9 mouse cellular contexts compared by ENCODE assay signal in genomic region chr10:75882433-75883231, GRCm38 (mm10). TPM values are rescaled to one million over a fixed set of nuclear protein-coding genes. Genes with fewer than 3 reads are reported as not detected.
DNase-seq lines count a peak whose midpoint lies in the region; ATAC-seq and TF ChIP-seq lines count a peak whose summit lies in the region.
"Had no signal": no experiment of that assay in that cellular context is flagged by ENCODE, and none has a peak within 500 bp of the region (broad histone marks: within the 10 kb centered on the region; RNA-seq: fewer than 3 reads in every experiment).

No protein-coding gene starts in this region.

- no peak for TF ChIP-seq EP300 in heart, postnatal 0 days (IDR thresholded peaks at IDR 0.05; ENCODE audit: low read depth)
- no peak for TF ChIP-seq EP300 in heart, adult 2 months (IDR thresholded peaks at IDR 0.05; ENCODE audit: insufficient read depth, low read depth, low read length)

- TF ChIP-seq CTCF in heart, postnatal 0 days (IDR thresholded peaks at IDR 0.05; ENCODE audit: low read depth): no peak
- TF ChIP-seq CTCF in heart, adult 2 months (IDR thresholded peaks at IDR 0.05): no peak

- 21% methylated on average over 15 of the region's 15 CpGs for WGBS in heart, postnatal 0 days
- WGBS in heart, adult 2 months: 28% methylated on average over 15 of the region's 15 CpGs
- WGBS in hindbrain, embryonic 16.5 days: 7% methylated on average over 15 of the region's 15 CpGs
- 5% methylated on average over 15 of the region's 15 CpGs for WGBS in midbrain, embryonic 15.5 days

- DNase-seq in heart, postnatal 0 days (ENCODE audit: low spot score): no peak
- DNase-seq in heart, adult 2 months: no peak
- DNase-seq in embryo, embryonic 11 days: peak; percentile 55
- no peak for DNase-seq in adrenal gland, adult (ENCODE audit: inconsistent age in 2 of 2, low spot score in 1 of 2)
- no peak for DNase-seq in layer of hippocampus, adult 8-10 months (ENCODE audit: low spot score in 2 of 2)

- no peaks in the 10 kb centered on the region for H3K79me2 ChIP-seq in heart, adult 2 months (replicated peaks; ENCODE audit: control insufficient read depth, insufficient read depth, low read length)

- H3K4me3 ChIP-seq in heart, postnatal 0 days (ENCODE audit: low read depth, low read length): 0 out of 2 replicates have a peak overlapping the region, but pooled peaks have one; percentile 6
- no peak overlapping the region for H3K4me3 ChIP-seq in heart, adult 2 months
- H3K4me3 ChIP-seq in hindbrain, embryonic 16.5 days (ENCODE audit: low read length): no peak overlapping the region; the same call in 1 of the 2 replicates
- no peak overlapping the region for H3K4me3 ChIP-seq in midbrain, embryonic 15.5 days

- H3K36me3 ChIP-seq in heart, postnatal 0 days (replicated peaks; ENCODE audit: control insufficient read depth, insufficient read depth, low read length): no peaks in the 10 kb centered on the region
- no peaks in the 10 kb centered on the region for H3K36me3 ChIP-seq in heart, adult 2 months (ENCODE audit: control insufficient read depth, insufficient read depth, low read length)
- no peaks in the 10 kb centered on the region for H3K36me3 ChIP-seq in hindbrain, embryonic 16.5 days (ENCODE audit: control insufficient read depth, insufficient read depth, low read length)
- H3K36me3 ChIP-seq in midbrain, embryonic 15.5 days (replicated peaks): no peaks in the 10 kb centered on the region

- no peak overlapping the region for H3K27ac ChIP-seq in heart, postnatal 0 days (ENCODE audit: low read depth)
- H3K27ac ChIP-seq in heart, adult 2 months: no peak overlapping the region
- H3K27ac ChIP-seq in hindbrain, embryonic 16.5 days (ENCODE audit: low read depth, low read length): no peak overlapping the region
- no peak overlapping the region for H3K27ac ChIP-seq in midbrain, embryonic 15.5 days

- H3K4me2 ChIP-seq in heart, postnatal 0 days (ENCODE audit: low read depth, low read length): peak overlapping the region; percentile 34
- peak overlapping the region; percentile 35 for H3K4me2 ChIP-seq in hindbrain, embryonic 16.5 days (ENCODE audit: low read length)
- H3K4me2 ChIP-seq in midbrain, embryonic 15.5 days: peak overlapping the region; percentile 31; the same call in 1 of the 2 replicates

- H3K9ac ChIP-seq in heart, postnatal 0 days (replicated peaks; ENCODE audit: low read depth, low read length): no peak overlapping the region
- H3K9ac ChIP-seq in heart, adult 2 months (ENCODE audit: low read depth, low read length): no peak overlapping the region
- peak overlapping the region; percentile 38 for H3K9ac ChIP-seq in hindbrain, embryonic 16.5 days (ENCODE audit: low read depth, low read length)
- H3K9ac ChIP-seq in midbrain, embryonic 15.5 days: no peak overlapping the region

- no peak for ATAC-seq in heart, postnatal 0 days (ENCODE audit: insufficient read depth, low read depth)
- 0 out of 2 replicates have a peak, but pooled peaks have one; percentile 31 for ATAC-seq in hindbrain, embryonic 16.5 days
- ATAC-seq in midbrain, embryonic 15.5 days (replicated peaks): no peak
- no peak for ATAC-seq in activated CD4-positive, CD25-positive, alpha-beta regulatory T cell, adult 4 months

- intact Hi-C loops in heart, adult 2 months (cut with DNase I): loop anchor here (1.0 kb wide), 1 partner anchor 69 kb away; no protein-coding TSS in a partner anchor

- no peaks in the 10 kb centered on the region for H3K27me3 ChIP-seq in heart, postnatal 0 days (ENCODE audit: control insufficient read depth, insufficient read depth, low read length)
- no peaks in the 10 kb centered on the region for H3K27me3 ChIP-seq in heart, adult 2 months (ENCODE audit: control insufficient read depth, insufficient read depth, low read length)
- no peaks in the 10 kb centered on the region for H3K27me3 ChIP-seq in hindbrain, embryonic 16.5 days (replicated peaks; ENCODE audit: control insufficient read depth, insufficient read depth, low read length)
- H3K27me3 ChIP-seq in midbrain, embryonic 15.5 days (replicated peaks): no peaks in the 10 kb centered on the region

- H3K4me1 ChIP-seq in heart, postnatal 0 days (ENCODE audit: control insufficient read depth, insufficient read depth): no peaks in the 10 kb centered on the region
- no peaks in the 10 kb centered on the region for H3K4me1 ChIP-seq in heart, adult 2 months (ENCODE audit: control insufficient read depth, insufficient read depth, low read length)
- peaks cover 7% of the 10 kb centered on the region for H3K4me1 ChIP-seq in hindbrain, embryonic 16.5 days (ENCODE audit: control insufficient read depth, insufficient read depth, low read depth, low read length)
- no peaks in the 10 kb centered on the region; the same call in 1 of the 2 replicates for H3K4me1 ChIP-seq in midbrain, embryonic 15.5 days

- TF ChIP-seq POLR2A in heart, adult 2 months (IDR thresholded peaks at IDR 0.05; ENCODE audit: insufficient read depth, low read depth, low read length): no peak

- H3K9me3 ChIP-seq in heart, postnatal 0 days (replicated peaks; ENCODE audit: control insufficient read depth, low read length): no peaks in the 10 kb centered on the region
- no peaks in the 10 kb centered on the region for H3K9me3 ChIP-seq in hindbrain, embryonic 16.5 days (ENCODE audit: control insufficient read depth, low read length)
- no peaks in the 10 kb centered on the region for H3K9me3 ChIP-seq in midbrain, embryonic 15.5 days

RNA-seq across cellular contexts. Expression of gene Derl3, which starts 10.6 kb away (rescaled TPM):
- total RNA-seq in heart, postnatal 0 days (2014; rRNA removed; ENCODE audit: low replicate concordance): not detected in 2 replicates
- polyA plus RNA-seq in heart, postnatal 0 days (2015; fragmentation: Nextera tagmentation; extraction: Ambion mirVana): 0.41 and 1.2 TPM in 2 replicates
- total RNA-seq in heart, adult 2 months (2021): under 1 TPM; 0.50 to 0.65 TPM
- polyA plus RNA-seq in heart, adult 2 months (2012; rRNA removed): 1.0 and 1.3 TPM in 2 replicates
- polyA plus RNA-seq in hindbrain, embryonic 16.5 days (2015; fragmentation: Nextera tagmentation; extraction: Ambion mirVana): 0.64 and 1.9 TPM in 2 replicates
- polyA plus RNA-seq in midbrain, embryonic 15.5 days (2015; fragmentation: Nextera tagmentation; extraction: Ambion mirVana): 2.1 and 2.8 TPM in 2 replicates
- polyA plus RNA-seq in activated CD4-positive, CD25-positive, alpha-beta regulatory T cell, adult 4 months (2017; shearing (Covaris generic)): 1 to 10 TPM in 1 of 2 experiments, under 1 TPM in 1; 0.85 to 2.7 TPM
- total RNA-seq in layer of hippocampus, adult 8-10 months (2022): 1 to 10 TPM; 1.3 to 6.8 (median 4.4) TPM
- total RNA-seq: common myeloid progenitor, adult 5-6 weeks had no signal

RNA-seq across cellular contexts. Expression of gene Mif, which starts 22.6 kb away (rescaled TPM):
- total RNA-seq in heart, postnatal 0 days (2014; rRNA removed; ENCODE audit: low replicate concordance): 1,140 and 1,565 TPM in 2 replicates
- polyA plus RNA-seq in heart, postnatal 0 days (2015; fragmentation: Nextera tagmentation; extraction: Ambion mirVana): 1,324 and 1,428 TPM in 2 replicates
- 100 to 1,000 TPM; 200 to 220 TPM for total RNA-seq in heart, adult 2 months (2021)
- 375 and 556 TPM in 2 replicates for polyA plus RNA-seq in heart, adult 2 months (2012; rRNA removed)
- 1,592 and 1,680 TPM in 2 replicates for polyA plus RNA-seq in hindbrain, embryonic 16.5 days (2015; fragmentation: Nextera tagmentation; extraction: Ambion mirVana)
- 1,455 and 1,508 TPM in 2 replicates for polyA plus RNA-seq in midbrain, embryonic 15.5 days (2015; fragmentation: Nextera tagmentation; extraction: Ambion mirVana)
- polyA plus RNA-seq in activated CD4-positive, CD25-positive, alpha-beta regulatory T cell, adult 4 months (2017; shearing (Covaris generic)): 100 to 1,000 TPM; 464 to 561 TPM
- 100 to 1,000 TPM; 442 to 478 (median 462) TPM for total RNA-seq in layer of hippocampus, adult 8-10 months (2022)

RNA-seq across cellular contexts. Expression of gene Smarcb1, which starts 38.8 kb away (rescaled TPM):
- 45.7 and 51.2 TPM in 2 replicates for total RNA-seq in heart, postnatal 0 days (2014; rRNA removed; ENCODE audit: low replicate concordance)
- polyA plus RNA-seq in heart, postnatal 0 days (2015; fragmentation: Nextera tagmentation; extraction: Ambion mirVana): 63.9 and 65.7 TPM in 2 replicates
- total RNA-seq in heart, adult 2 months (2021): 10 to 100 TPM; 21.1 to 23.3 TPM
- polyA plus RNA-seq in heart, adult 2 months (2012; rRNA removed): 19.6 and 20.0 TPM in 2 replicates
- polyA plus RNA-seq in hindbrain, embryonic 16.5 days (2015; fragmentation: Nextera tagmentation; extraction: Ambion mirVana): 252 TPM in 2 replicates
- 300 and 303 TPM in 2 replicates for polyA plus RNA-seq in midbrain, embryonic 15.5 days (2015; fragmentation: Nextera tagmentation; extraction: Ambion mirVana)
- polyA plus RNA-seq in activated CD4-positive, CD25-positive, alpha-beta regulatory T cell, adult 4 months (2017; shearing (Covaris generic)): 100 to 1,000 TPM in 1 of 2 experiments, 10 to 100 TPM in 1; 75.0 to 127 TPM
- 10 to 100 TPM; 80.7 to 83.2 (median 82.5) TPM for total RNA-seq in layer of hippocampus, adult 8-10 months (2022)

RNA-seq across cellular contexts. Expression of gene Gstt2, which starts 45.4 kb away (rescaled TPM):
- 6.0 and 10.9 TPM in 2 replicates for total RNA-seq in heart, postnatal 0 days (2014; rRNA removed; ENCODE audit: low replicate concordance)
- polyA plus RNA-seq in heart, postnatal 0 days (2015; fragmentation: Nextera tagmentation; extraction: Ambion mirVana): 12.8 and 13.0 TPM in 2 replicates
- 10 to 100 TPM in 1 of 2 experiments, 1 to 10 TPM in 1; 8.0 to 12.8 TPM for total RNA-seq in heart, adult 2 months (2021)
- polyA plus RNA-seq in heart, adult 2 months (2012; rRNA removed): 53.4 and 69.1 TPM in 2 replicates
- 7.9 and 8.5 TPM in 2 replicates for polyA plus RNA-seq in hindbrain, embryonic 16.5 days (2015; fragmentation: Nextera tagmentation; extraction: Ambion mirVana)
- polyA plus RNA-seq in midbrain, embryonic 15.5 days (2015; fragmentation: Nextera tagmentation; extraction: Ambion mirVana): 7.4 and 7.5 TPM in 2 replicates
- polyA plus RNA-seq in activated CD4-positive, CD25-positive, alpha-beta regulatory T cell, adult 4 months (2017; shearing (Covaris generic)): 10 to 100 TPM; 58.5 to 64.1 TPM
- total RNA-seq in layer of hippocampus, adult 8-10 months (2022): 1 to 10 TPM; 5.1 to 6.8 (median 5.7) TPM

RNA-seq across cellular contexts. Expression of gene Chchd10, which starts 50.3 kb away (rescaled TPM):
- 1,554 and 1,749 TPM in 2 replicates for total RNA-seq in heart, postnatal 0 days (2014; rRNA removed; ENCODE audit: low replicate concordance)
- polyA plus RNA-seq in heart, postnatal 0 days (2015; fragmentation: Nextera tagmentation; extraction: Ambion mirVana): 1,293 and 1,345 TPM in 2 replicates
- 1,000 to 10,000 TPM; 1,811 to 2,042 TPM for total RNA-seq in heart, adult 2 months (2021)
- polyA plus RNA-seq in heart, adult 2 months (2012; rRNA removed): 1,155 and 2,061 TPM in 2 replicates
- 167 and 218 TPM in 2 replicates for polyA plus RNA-seq in hindbrain, embryonic 16.5 days (2015; fragmentation: Nextera tagmentation; extraction: Ambion mirVana)
- 82.8 and 88.3 TPM in 2 replicates for polyA plus RNA-seq in midbrain, embryonic 15.5 days (2015; fragmentation: Nextera tagmentation; extraction: Ambion mirVana)
- polyA plus RNA-seq in activated CD4-positive, CD25-positive, alpha-beta regulatory T cell, adult 4 months (2017; shearing (Covaris generic)): 10 to 100 TPM; 13.1 to 20.1 TPM
- 100 to 1,000 TPM; 299 to 345 (median 314) TPM for total RNA-seq in layer of hippocampus, adult 8-10 months (2022)
